Mouse (Mus musculus) kidney, postnatal 0 days (tissue): ENCODE results near the gene D430042O09Rik. TPM values are rescaled to one million over a fixed set of nuclear protein-coding genes. Genes with fewer than 3 reads are reported as not detected.

ENCODE experiments used
- ATAC-seq: fragments of 200-750 bp; cut with Nextera tagmentation; replicated peaks from 2 replicates; pipeline ENCODE4 v1.8.0; 2017; ENCODE audit warnings: low read depth, moderate number of reproducible peaks, moderate TSS enrichment, moderate library complexity; ENCODE audit not compliant: low FRiP score
- DNase-seq: peaks from one replicate; pipeline ENCODE4 v3.0.0-alpha.2; 2016; ENCODE audit warnings: low spot score
- H3K27ac ChIP-seq: fragments of 300-500 bp; sonication (generic); 2 replicates; pipeline ENCODE4 v1.5.1; 2014; ENCODE audit warnings: mild to moderate bottlenecking
- H3K27me3 ChIP-seq: fragments of 300-500 bp; sonication (generic); 2 replicates; pipeline ENCODE4 v1.6.1; 2014; ENCODE audit warnings: low read length, mixed read lengths; ENCODE audit not compliant: insufficient read depth
- H3K36me3 ChIP-seq: fragments of 300-500 bp; sonication (generic); 2 replicates; pipeline ENCODE4 v1.6.1; 2014; ENCODE audit warnings: low read length, mixed read lengths; ENCODE audit not compliant: insufficient read depth
- H3K4me1 ChIP-seq: fragments of 300-500 bp; sonication (generic); replicated peaks from 2 replicates; pipeline ENCODE4 v1.6.1; 2014; ENCODE audit warnings: antibody characterized with exemption, low read length, mixed read lengths; ENCODE audit not compliant: insufficient read depth
- H3K4me2 ChIP-seq: fragments of 300-500 bp; sonication (generic); 2 replicates; pipeline ENCODE4 v1.6.1; 2014; ENCODE audit warnings: mild to moderate bottlenecking, low read length, moderate library complexity, mixed read lengths
- H3K4me3 ChIP-seq: fragments of 300-500 bp; sonication (generic); replicated peaks from 2 replicates; pipeline ENCODE4 v1.5.1; 2014; ENCODE audit warnings: low read depth, low read length
- H3K9ac ChIP-seq: fragments of 300-500 bp; sonication (generic); 2 replicates; pipeline ENCODE4 v1.6.1; 2014; ENCODE audit warnings: low read depth, low read length
- H3K9me3 ChIP-seq: fragments of 300-500 bp; sonication (generic); replicated peaks from 2 replicates; pipeline ENCODE4 v1.6.1; 2016; ENCODE audit warnings: low read length, inconsistent platforms, mixed read lengths
- CTCF ChIP-seq: IDR thresholded peaks from 2 replicates; pipeline ENCODE4 v1.5.1; 2016; ENCODE audit warnings: antibody characterized with exemption, low read depth, mild to moderate bottlenecking, moderate library complexity
- WGBS: fragments of 180-500 bp; shearing (Covaris S2); extraction: QIAGEN DNeasy Blood & Tissue Kit; methylation state at CpG from one replicate; pipeline ENCODE4 v1.1.7; 2014; 5-methylcytosine and 5-hydroxymethylcytosine counted together
- polyA plus RNA-seq: library from polyadenylated mRNA; unstranded; fragments of >200 nt; fragmentation: Nextera tagmentation; extraction: Ambion mirVana; gene quantifications from 2 replicates; pipeline ENCODE4 v1.2.1, GENCODE M21; 2015

The D430042O09Rik gene
- polyA plus RNA-seq: 4.4 and 4.8 TPM in 2 replicates

DNA sequence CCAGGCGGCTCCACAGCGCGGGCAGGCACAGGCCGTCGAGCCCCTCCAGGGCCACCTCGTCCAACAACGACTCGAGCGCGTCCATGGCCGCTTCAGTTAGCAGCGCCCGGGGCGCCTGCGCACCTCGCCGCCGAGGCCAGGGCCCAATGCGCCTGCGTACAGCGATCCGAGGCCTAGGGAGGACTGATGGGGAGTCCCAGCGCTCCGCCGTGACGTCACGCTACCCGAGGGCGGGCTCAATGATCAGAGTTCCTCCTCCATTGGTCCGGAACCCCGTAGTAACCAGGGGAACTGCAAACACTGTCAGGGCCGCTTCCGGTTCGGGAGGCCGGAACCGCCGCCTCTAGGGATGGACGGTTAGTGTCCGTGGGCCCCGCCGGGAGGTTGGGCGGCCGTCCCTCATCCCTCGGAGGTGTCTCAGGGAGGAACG lies at the start of gene D430042O09Rik, which contains the start of gene Gtf3c1:
D430042O09Rik (plus strand) TSS at position 296 of the 430 bp plus-strand sequence.
Gtf3c1 (minus strand) TSS at position 188 of the 430 bp plus-strand sequence.
- Histone ChIP-seq H3K27ac (peak within 1 kb of the TSS; percentile 94), H3K4me2 (peak within 1 kb of the TSS; percentile 79), H3K36me3 (peaks cover 8% of the 10 kb centered on the region), H3K27me3 (no peaks in the 10 kb centered on the region), H3K4me3 (peak within 1 kb of the TSS; percentile 84), H3K9me3 (no peaks in the 10 kb centered on the region), H3K9ac (peak within 1 kb of the TSS; percentile 84), H3K4me1 (peaks cover 25% of the 10 kb centered on the region)
- DNase-seq (peak; percentile 99), ATAC-seq (peak; percentile 99)
- no peak for TF ChIP-seq CTCF
- WGBS: under 1% methylated on average over 45 of the region's 45 CpGs

DNA sequence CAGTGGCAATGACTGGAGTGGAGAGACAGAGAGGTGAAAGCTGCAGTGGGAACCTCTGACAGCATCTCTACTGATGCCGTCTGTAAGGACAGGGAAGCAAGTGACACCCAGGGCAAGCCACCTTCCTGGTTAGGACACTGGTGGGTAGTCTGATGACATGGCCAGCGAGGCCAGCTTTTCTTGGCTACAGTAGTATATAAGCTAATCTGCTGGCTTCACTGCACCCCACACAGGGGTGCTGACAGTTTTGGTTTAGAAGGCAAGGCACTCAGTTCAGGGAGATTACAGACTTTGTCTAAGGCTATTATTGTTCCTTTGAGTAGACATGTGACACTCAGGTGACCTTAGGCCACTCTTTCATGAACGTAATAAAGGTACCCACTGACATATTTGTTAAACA lies 44.0 kb upstream of the D430042O09Rik start:
- H3K27me3 ChIP-seq: no peaks in the 10 kb centered on the region
- ATAC-seq (no peak), DNase-seq (no peak)
- no peak for TF ChIP-seq CTCF
- no peak overlapping the region for H3K27ac ChIP-seq
- no peak overlapping the region for H3K4me3 ChIP-seq
- 89% methylated on average over 3 of the region's 3 CpGs for WGBS
- H3K9ac ChIP-seq: no peak overlapping the region
- peaks cover 79% of the 10 kb centered on the region for H3K36me3 ChIP-seq
- no peaks in the 10 kb centered on the region for H3K9me3 ChIP-seq
- H3K4me1 ChIP-seq: no peaks in the 10 kb centered on the region
- H3K4me2 ChIP-seq: no peak overlapping the region

- Histone ChIP-seq H3K36me3 (peaks cover 90% of the 10 kb centered on the region), H3K4me2 (no peak overlapping the region), H3K9me3 (no peaks in the 10 kb centered on the region), H3K27ac (no peak overlapping the region), H3K9ac (no peak overlapping the region), H3K4me3 (no peak overlapping the region), H3K4me1 (no peaks in the 10 kb centered on the region), H3K27me3 (no peaks in the 10 kb centered on the region)
- DNase-seq (no peak), ATAC-seq (no peak)
- TF ChIP-seq CTCF: no peak
- 73% methylated on average over 6 of the region's 6 CpGs for WGBS
These were observed 36.8 kb upstream of the D430042O09Rik start for GRCm38 (mm10) chr7:125670865-125671264.

GRCm38 (mm10) chr7:125671396-125671795 lies 36.3 kb upstream of the D430042O09Rik start:
- no peak for ATAC-seq
- no peak for DNase-seq
- 71% methylated on average over 8 of the region's 8 CpGs for WGBS

GRCm38 (mm10) chr7:125674916-125675315 lies 32.8 kb upstream of the D430042O09Rik start:
- H3K27me3 ChIP-seq: no peaks in the 10 kb centered on the region
- peaks cover 92% of the 10 kb centered on the region for H3K36me3 ChIP-seq
- H3K9ac ChIP-seq: no peak overlapping the region
- ATAC-seq (no peak), DNase-seq (peak; percentile 53)
- 84% methylated on average over 2 of the region's 2 CpGs for WGBS
- H3K4me2 ChIP-seq: no peak overlapping the region
- no peak overlapping the region for H3K4me3 ChIP-seq
- no peaks in the 10 kb centered on the region for H3K9me3 ChIP-seq
- no peak overlapping the region for H3K27ac ChIP-seq
- no peaks in the 10 kb centered on the region for H3K4me1 ChIP-seq
- TF ChIP-seq CTCF: peak; percentile 81

More at GRCm38 (mm10) chr7:125671396-125671795, 36.3 kb upstream of the D430042O09Rik start:
- H3K4me2 ChIP-seq: no peak overlapping the region
- H3K27ac ChIP-seq: no peak overlapping the region
- H3K27me3 ChIP-seq: no peaks in the 10 kb centered on the region
- no peaks in the 10 kb centered on the region for H3K9me3 ChIP-seq
- no peaks in the 10 kb centered on the region for H3K4me1 ChIP-seq
- H3K4me3 ChIP-seq: no peak overlapping the region
- no peak overlapping the region for H3K9ac ChIP-seq
- TF ChIP-seq CTCF: no peak
- peaks cover 90% of the 10 kb centered on the region for H3K36me3 ChIP-seq

DNA sequence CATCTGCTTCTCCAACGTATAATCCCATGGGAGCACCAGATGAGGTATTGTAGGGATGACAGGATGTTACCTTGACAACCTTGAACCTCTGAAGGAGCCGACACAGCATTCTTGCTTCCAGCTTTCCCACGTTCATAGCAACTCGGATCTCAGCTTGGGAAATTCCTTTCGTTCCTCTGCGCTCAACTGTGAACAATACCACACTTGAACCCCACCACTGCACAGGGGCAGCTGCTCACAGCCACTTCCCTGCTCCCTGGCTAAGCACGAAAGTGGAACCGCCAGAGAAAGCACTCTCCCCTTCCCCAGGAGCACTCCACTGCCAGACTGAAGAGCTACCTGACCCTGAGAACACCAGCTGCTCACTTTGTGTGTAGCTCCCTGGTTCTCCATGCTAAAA lies 28.9 kb upstream of the D430042O09Rik start:
- H3K9ac ChIP-seq: no peak overlapping the region
- no peak overlapping the region for H3K4me2 ChIP-seq
- no peak overlapping the region for H3K4me3 ChIP-seq
- H3K9me3 ChIP-seq: no peaks in the 10 kb centered on the region
- H3K4me1 ChIP-seq: no peaks in the 10 kb centered on the region
- ATAC-seq: peak; percentile 71
- no peaks in the 10 kb centered on the region for H3K27me3 ChIP-seq
- TF ChIP-seq CTCF: no peak
- peak; percentile 42 for DNase-seq
- H3K36me3 ChIP-seq: peaks cover 79% of the 10 kb centered on the region
- H3K27ac ChIP-seq: peak overlapping the region; percentile 31
- 57% methylated on average over 8 of the region's 8 CpGs for WGBS

DNA sequence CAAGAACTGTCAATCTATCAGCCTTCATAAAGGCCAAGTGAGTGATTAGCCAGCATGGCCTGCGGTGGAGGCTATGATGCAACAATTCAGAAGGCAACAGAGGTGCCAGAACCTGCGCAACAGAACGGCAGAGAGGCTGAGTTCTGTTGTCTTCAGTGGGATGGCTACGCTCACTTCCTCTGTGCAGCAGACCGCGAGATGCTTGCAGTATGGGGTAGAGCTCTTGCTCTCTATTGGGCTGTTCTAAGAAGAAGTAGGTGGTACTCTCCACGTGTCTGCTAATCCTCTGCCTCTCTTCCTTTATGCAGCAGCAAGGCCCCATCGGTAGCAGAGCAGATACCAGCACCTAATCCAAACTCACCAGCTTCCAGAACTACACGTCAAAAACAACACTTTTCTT lies 27.8 kb upstream of the D430042O09Rik start:
- DNase-seq (no peak), ATAC-seq (no peak)
- Histone ChIP-seq H3K27me3 (no peaks in the 10 kb centered on the region), H3K36me3 (peaks cover 70% of the 10 kb centered on the region), H3K27ac (no peak overlapping the region), H3K4me1 (no peaks in the 10 kb centered on the region), H3K9ac (no peak overlapping the region), H3K9me3 (no peaks in the 10 kb centered on the region), H3K4me2 (no peak overlapping the region), H3K4me3 (no peak overlapping the region)
- 75% methylated on average over 9 of the region's 9 CpGs for WGBS
- no peak for TF ChIP-seq CTCF
